In genomic region chr19:11022382-11022781, GRCm38 (mm10) we compare ENCODE assay signal across 39 mouse cellular contexts. TPM values are rescaled to one million over a fixed set of nuclear protein-coding genes. Genes with fewer than 3 reads are reported as not detected.
"Had no signal": no experiment of that assay in that cellular context is flagged by ENCODE, and none has a peak within 500 bp of the region (broad histone marks: within the 10 kb centered on the region; RNA-seq: fewer than 3 reads in every experiment).

No protein-coding gene starts in this region.

- H3K36me3 ChIP-seq: embryonic facial prominence, embryonic 10.5 days; embryonic facial prominence, embryonic 12.5 days; embryonic facial prominence, embryonic 13.5 days; embryonic facial prominence, embryonic 15.5 days; forebrain, embryonic 10.5 days; forebrain, embryonic 12.5 days; forebrain, embryonic 15.5 days had no signal

- DNase-seq: cerebellum, adult 2 months; cerebellum, adult 8-10 months; cerebellum, adult 9-10 months; cerebellum, adult 9-11 months; cerebellum, postnatal 10 days; cerebellum, postnatal 14 days; cerebellum, postnatal 25 days; cerebellum, postnatal 36 days; embryo, embryonic 11 days; forebrain, postnatal 0 days; gastrocnemius, adult 2 months; gastrocnemius, postnatal 10 days; gastrocnemius, postnatal 14 days; gastrocnemius, postnatal 25 days; gastrocnemius, postnatal 36 days; heart, adult 11 months; heart, adult 18-20 months had no signal

- H3K4me2 ChIP-seq: embryonic facial prominence, embryonic 12.5 days; embryonic facial prominence, embryonic 13.5 days; embryonic facial prominence, embryonic 15.5 days; forebrain, embryonic 12.5 days; forebrain, embryonic 13.5 days; forebrain, embryonic 15.5 days had no signal

- ATAC-seq: forebrain, embryonic 13.5 days; forebrain, embryonic 14.5 days; forebrain, embryonic 15.5 days; forebrain, embryonic 16.5 days; forebrain, postnatal 0 days had no signal

- H3K9ac ChIP-seq: embryonic facial prominence, embryonic 12.5 days; embryonic facial prominence, embryonic 13.5 days; embryonic facial prominence, embryonic 15.5 days; forebrain, embryonic 12.5 days; forebrain, embryonic 13.5 days; forebrain, embryonic 15.5 days; forebrain, postnatal 0 days had no signal

- H3K4me1 ChIP-seq: embryonic facial prominence, embryonic 10.5 days; embryonic facial prominence, embryonic 12.5 days; embryonic facial prominence, embryonic 13.5 days; embryonic facial prominence, embryonic 15.5 days; forebrain, embryonic 10.5 days; forebrain, embryonic 12.5 days; forebrain, embryonic 13.5 days; forebrain, embryonic 15.5 days had no signal

- H3K27me3 ChIP-seq: embryonic facial prominence, embryonic 12.5 days; embryonic facial prominence, embryonic 13.5 days; embryonic facial prominence, embryonic 15.5 days; forebrain, embryonic 12.5 days; forebrain, embryonic 13.5 days; forebrain, embryonic 15.5 days had no signal

- H3K4me3 ChIP-seq: embryonic facial prominence, embryonic 10.5 days; embryonic facial prominence, embryonic 12.5 days; embryonic facial prominence, embryonic 13.5 days; embryonic facial prominence, embryonic 15.5 days; erythroblast, embryonic 14.5 days; forebrain, embryonic 10.5 days; forebrain, embryonic 12.5 days; forebrain, embryonic 13.5 days; forebrain, embryonic 15.5 days; gastrocnemius, adult 2 months had no signal

- H3K9me3 ChIP-seq: embryonic facial prominence, embryonic 10.5 days; embryonic facial prominence, embryonic 12.5 days; embryonic facial prominence, embryonic 13.5 days; embryonic facial prominence, embryonic 15.5 days; forebrain, embryonic 10.5 days; forebrain, embryonic 13.5 days; forebrain, embryonic 15.5 days had no signal

- H3K27ac ChIP-seq: embryonic facial prominence, embryonic 10.5 days; embryonic facial prominence, embryonic 12.5 days; embryonic facial prominence, embryonic 13.5 days; embryonic facial prominence, embryonic 15.5 days; forebrain, embryonic 10.5 days; forebrain, embryonic 12.5 days; forebrain, embryonic 13.5 days; forebrain, embryonic 15.5 days; gastrocnemius, adult 2 months had no signal

RNA-seq across cellular contexts. Expression of gene Ms4a18, which starts 4.6 kb away (rescaled TPM):
- total RNA-seq: common myeloid progenitor, adult 5-6 weeks; forebrain, postnatal 0 days; gastrocnemius, adult 18-20 months; gastrocnemius, adult 2 months; gastrocnemius, adult 8-10 months; gastrocnemius, postnatal 10 days; gastrocnemius, postnatal 14 days; gastrocnemius, postnatal 25 days; gastrocnemius, postnatal 36 days; gastrocnemius, postnatal 4 days; granulocyte monocyte progenitor cell, adult 5-6 weeks; heart, adult 18-20 months had no signal
- polyA plus RNA-seq: cerebellum, adult 2 months; cortical plate, adult 2 months; embryonic facial prominence, embryonic 10.5 days; embryonic facial prominence, embryonic 11.5 days; embryonic facial prominence, embryonic 12.5 days; embryonic facial prominence, embryonic 13.5 days; embryonic facial prominence, embryonic 14.5 days; embryonic facial prominence, embryonic 15.5 days; erythroblast, embryonic 14.5 days; forebrain, embryonic 10.5 days; forebrain, embryonic 11.5 days; forebrain, embryonic 12.5 days; forebrain, embryonic 13.5 days; forebrain, embryonic 14.5 days; forebrain, embryonic 15.5 days; forebrain, embryonic 16.5 days; forebrain, postnatal 0 days; frontal cortex, adult 2 months; gonadal fat pad, adult 2 months had no signal

RNA-seq across cellular contexts. Expression of gene Ms4a15, which starts 29.3 kb away (rescaled TPM):
- total RNA-seq: common myeloid progenitor, adult 5-6 weeks; gastrocnemius, adult 18-20 months; gastrocnemius, adult 2 months; gastrocnemius, adult 8-10 months; gastrocnemius, postnatal 10 days; gastrocnemius, postnatal 14 days; gastrocnemius, postnatal 25 days; gastrocnemius, postnatal 36 days; gastrocnemius, postnatal 4 days; granulocyte monocyte progenitor cell, adult 5-6 weeks; heart, adult 18-20 months had no signal
- polyA plus RNA-seq: cortical plate, adult 2 months; embryonic facial prominence, embryonic 10.5 days; embryonic facial prominence, embryonic 11.5 days; embryonic facial prominence, embryonic 12.5 days; embryonic facial prominence, embryonic 13.5 days; embryonic facial prominence, embryonic 14.5 days; embryonic facial prominence, embryonic 15.5 days; erythroblast, embryonic 14.5 days; forebrain, embryonic 10.5 days; forebrain, embryonic 11.5 days; forebrain, embryonic 12.5 days; forebrain, embryonic 13.5 days; forebrain, embryonic 14.5 days; gonadal fat pad, adult 2 months had no signal

RNA-seq across cellular contexts. Expression of gene Ms4a10, which starts 47.9 kb away (rescaled TPM):
- total RNA-seq: common myeloid progenitor, adult 5-6 weeks; forebrain, postnatal 0 days; gastrocnemius, adult 18-20 months; gastrocnemius, adult 2 months; gastrocnemius, adult 8-10 months; gastrocnemius, postnatal 10 days; gastrocnemius, postnatal 14 days; gastrocnemius, postnatal 25 days; gastrocnemius, postnatal 36 days; granulocyte monocyte progenitor cell, adult 5-6 weeks; heart, adult 18-20 months had no signal
- polyA plus RNA-seq: cerebellum, adult 2 months; cortical plate, adult 2 months; embryonic facial prominence, embryonic 10.5 days; embryonic facial prominence, embryonic 11.5 days; embryonic facial prominence, embryonic 12.5 days; embryonic facial prominence, embryonic 13.5 days; erythroblast, embryonic 14.5 days; forebrain, embryonic 10.5 days; forebrain, embryonic 11.5 days; forebrain, embryonic 12.5 days; forebrain, embryonic 13.5 days; forebrain, embryonic 14.5 days; forebrain, embryonic 15.5 days; forebrain, embryonic 16.5 days; forebrain, postnatal 0 days; frontal cortex, adult 2 months had no signal

RNA-seq across cellular contexts. Expression of gene Ms4a8a, which starts 58.5 kb away (rescaled TPM):
- total RNA-seq: common myeloid progenitor, adult 5-6 weeks; forebrain, postnatal 0 days; granulocyte monocyte progenitor cell, adult 5-6 weeks had no signal
- polyA plus RNA-seq: cerebellum, adult 2 months; embryonic facial prominence, embryonic 10.5 days; embryonic facial prominence, embryonic 11.5 days; embryonic facial prominence, embryonic 12.5 days; embryonic facial prominence, embryonic 13.5 days; embryonic facial prominence, embryonic 14.5 days; embryonic facial prominence, embryonic 15.5 days; erythroblast, embryonic 14.5 days; forebrain, embryonic 10.5 days; forebrain, embryonic 11.5 days; forebrain, embryonic 12.5 days; forebrain, embryonic 13.5 days; forebrain, embryonic 14.5 days; forebrain, embryonic 15.5 days; forebrain, embryonic 16.5 days; forebrain, postnatal 0 days; frontal cortex, adult 2 months had no signal
